Mouse (Mus musculus) frontal cortex, postnatal 36 days (tissue): Measurements from ENCODE around the gene Rasgef1c.

Experiments
- DNase-seq, 2 experiments: peaks; one replicate each; pipeline ENCODE4 v3.0.0; 2022; ENCODE audit warnings: low spot score in 2 of 2

Rasgef1c gene

GRCm38 (mm10) chr11:49923539-49923938 lies 21.9 kb downstream of the Rasgef1c start:
- no peak for DNase-seq

GRCm38 (mm10) chr11:49926183-49926582 lies 24.5 kb downstream of the Rasgef1c start:
- no peak for DNase-seq

- DNase-seq, result no peak
Observed at GRCm38 (mm10) chr11:49927169-49927568, 25.5 kb downstream of the Rasgef1c start.

GRCm38 (mm10) chr11:49927670-49928069 lies 26.0 kb downstream of the Rasgef1c start:
- no peak for DNase-seq

GRCm38 (mm10) chr11:49931037-49931625 lies 29.5 kb downstream of the Rasgef1c start:
- no peak for DNase-seq

GRCm38 (mm10) chr11:49931853-49932252 lies 30.2 kb downstream of the Rasgef1c start:
- no peak for DNase-seq

GRCm38 (mm10) chr11:49933811-49934210 lies 32.2 kb downstream of the Rasgef1c start:
- no peak for DNase-seq

GRCm38 (mm10) chr11:49934322-49934721 lies 32.7 kb downstream of the Rasgef1c start:
- DNase-seq, result peak in 1 of 2 experiments; percentile 78

GRCm38 (mm10) chr11:49936458-49936857 lies 34.8 kb downstream of the Rasgef1c start:
- no peak for DNase-seq

- DNase-seq, result no peak
Observed at GRCm38 (mm10) chr11:49937779-49938178, 36.1 kb downstream of the Rasgef1c start.

- DNase-seq, result peak in 1 of 2 experiments; percentile 69
Observed at GRCm38 (mm10) chr11:49938258-49939164, 36.9 kb downstream of the Rasgef1c start.

- peak in 1 of 2 experiments; percentile 56 for DNase-seq
Observed at GRCm38 (mm10) chr11:49942841-49943240, 41.2 kb downstream of the Rasgef1c start.

- DNase-seq, result no peak
Observed at GRCm38 (mm10) chr11:49943901-49944300, 42.3 kb downstream of the Rasgef1c start.

GRCm38 (mm10) chr11:49945726-49946125 lies 44.1 kb downstream of the Rasgef1c start:
- DNase-seq, result peak in 1 of 2 experiments; percentile 43

GRCm38 (mm10) chr11:49949839-49950238 lies 48.2 kb downstream of the Rasgef1c start:
- peak in 1 of 2 experiments; percentile 62 for DNase-seq

GRCm38 (mm10) chr11:49953616-49954015 lies 52.0 kb downstream of the Rasgef1c start:
- DNase-seq, result no peak

GRCm38 (mm10) chr11:49955577-49956261 lies 54.1 kb downstream of the Rasgef1c start:
- DNase-seq, result peak; percentile 75 to 84

- no peak for DNase-seq
Observed at GRCm38 (mm10) chr11:49958017-49958416, 56.4 kb downstream of the Rasgef1c start.

- DNase-seq, result peak; percentile 69 to 70
Observed at GRCm38 (mm10) chr11:49961098-49961740, 59.6 kb downstream of the Rasgef1c start.

GRCm38 (mm10) chr11:49965320-49965719 lies 63.7 kb downstream of the Rasgef1c start:
- DNase-seq, result no peak

GRCm38 (mm10) chr11:49969692-49970091 lies 68.1 kb downstream of the Rasgef1c start:
- no peak for DNase-seq
